Mouse (Mus musculus): ENCODE results near the gene Ffar3. TPM values are rescaled to one million over a fixed set of nuclear protein-coding genes. Genes with fewer than 3 reads are reported as not detected.

Ffar3 gene
- polyA plus RNA-seq, 1 experiment from 2014 or later, result not detected

- H3K27me3 ChIP-seq, result no peaks in the 10 kb centered on the region; the same call in 1 of the 2 replicates
- no peak for ATAC-seq
These were observed 17.1 kb upstream of the Ffar3 start for GRCm38 (mm10) chr7:30873083-30873482.

GRCm38 (mm10) chr7:30863386-30863785 lies 7.4 kb upstream of the Ffar3 start:
- no peak for ATAC-seq
- Histone ChIP-seq H3K4me2 (no peak overlapping the region), H3K4me1 (no peaks in the 10 kb centered on the region), H3K9ac (no peak overlapping the region), H3K9me3 (replicated peaks) (no peaks in the 10 kb centered on the region), H3K27ac (no peak overlapping the region), H3K4me3 (no peak overlapping the region), H3K36me3 (ENCODE audit: poor library complexity, severe bottlenecking) (no peaks in the 10 kb centered on the region), H3K27me3 (0 out of 2 replicates have a peak, but pooled peaks cover 1% of the 10 kb centered on the region)
- 78% methylated on average over 8 of the region's 8 CpGs for WGBS

More at GRCm38 (mm10) chr7:30873083-30873482, 17.1 kb upstream of the Ffar3 start:
- Histone ChIP-seq H3K4me3 (no peak overlapping the region), H3K4me1 (no peaks in the 10 kb centered on the region), H3K9ac (no peak overlapping the region), H3K36me3 (ENCODE audit: poor library complexity, severe bottlenecking) (no peaks in the 10 kb centered on the region), H3K9me3 (replicated peaks) (no peaks in the 10 kb centered on the region), H3K27ac (no peak overlapping the region), H3K4me2 (0 out of 2 replicates have a peak overlapping the region, but pooled peaks have one; percentile 27)
- WGBS, result 25% methylated on average over 15 of the region's 15 CpGs

GRCm38 (mm10) chr7:30861464-30861863 lies 5.5 kb upstream of the Ffar3 start, which contains the start of gene Ffar1:
Gene Ffar1, minus strand, starts transcription at chr7:30861564.
- no peak for ATAC-seq
- Histone ChIP-seq H3K27me3 (0 out of 2 replicates have a peak, but pooled peaks cover 5% of the 10 kb centered on the region), H3K4me3 (no peak within 1 kb of the TSS), H3K9ac (peak within 1 kb of the TSS; percentile 10; the same call in 1 of the 2 replicates), H3K27ac (no peak within 1 kb of the TSS), H3K9me3 (replicated peaks) (no peaks in the 10 kb centered on the region), H3K4me2 (no peak within 1 kb of the TSS), H3K4me1 (no peaks in the 10 kb centered on the region), H3K36me3 (ENCODE audit: poor library complexity, severe bottlenecking) (no peaks in the 10 kb centered on the region)
- WGBS, result 91% methylated on average over 12 of the region's 12 CpGs

- no peaks in the 10 kb centered on the region for H3K36me3 ChIP-seq (ENCODE audit: poor library complexity, severe bottlenecking)
- peak overlapping the region; percentile 27; the same call in 1 of the 2 replicates for H3K4me3 ChIP-seq
- peak overlapping the region; percentile 51 for H3K4me2 ChIP-seq
- peaks cover 13% of the 10 kb centered on the region; the same call in 1 of the 2 replicates for H3K27me3 ChIP-seq
- H3K9ac ChIP-seq, result no peak overlapping the region
- no peak overlapping the region for H3K27ac ChIP-seq
- peak; percentile 71 for ATAC-seq
- no peaks in the 10 kb centered on the region for H3K4me1 ChIP-seq
- H3K9me3 ChIP-seq (replicated peaks), result no peaks in the 10 kb centered on the region
- WGBS, result 7% methylated on average over 14 of the region's 16 CpGs
These were observed 3.8 kb upstream of the Ffar3 start for GRCm38 (mm10) chr7:30859635-30860402.

GRCm38 (mm10) chr7:30859290-30859634 lies 3.3 kb upstream of the Ffar3 start:
- Histone ChIP-seq H3K9me3 (replicated peaks) (no peaks in the 10 kb centered on the region), H3K27me3 (peaks cover 13% of the 10 kb centered on the region; the same call in 1 of the 2 replicates), H3K27ac (no peak overlapping the region), H3K9ac (no peak overlapping the region), H3K4me1 (no peaks in the 10 kb centered on the region), H3K4me2 (no peak overlapping the region), H3K36me3 (ENCODE audit: poor library complexity, severe bottlenecking) (no peaks in the 10 kb centered on the region), H3K4me3 (no peak overlapping the region)
- ATAC-seq, result peak; percentile 48; the same call in 1 of the 2 replicates

GRCm38 (mm10) chr7:30857746-30858145 lies 1.8 kb upstream of the Ffar3 start:
- H3K4me1 ChIP-seq, result no peaks in the 10 kb centered on the region
- H3K27ac ChIP-seq, result no peak overlapping the region
- no peak overlapping the region for H3K4me2 ChIP-seq
- no peaks in the 10 kb centered on the region for H3K36me3 ChIP-seq (ENCODE audit: poor library complexity, severe bottlenecking)
- H3K4me3 ChIP-seq, result no peak overlapping the region
- peak overlapping the region; percentile 34; the same call in 1 of the 2 replicates for H3K9ac ChIP-seq
- WGBS, result 74% methylated on average over 1 of the region's 1 CpGs
- H3K27me3 ChIP-seq, result peaks cover 13% of the 10 kb centered on the region; the same call in 1 of the 2 replicates
- no peaks in the 10 kb centered on the region for H3K9me3 ChIP-seq (replicated peaks)
- no peak for ATAC-seq

- H3K27ac ChIP-seq, result no peak overlapping the region
- H3K4me2 ChIP-seq, result no peak overlapping the region
- no peaks in the 10 kb centered on the region for H3K4me1 ChIP-seq
- H3K9me3 ChIP-seq (replicated peaks), result no peaks in the 10 kb centered on the region
- H3K9ac ChIP-seq, result no peak overlapping the region
- H3K4me3 ChIP-seq, result no peak overlapping the region
- H3K36me3 ChIP-seq (ENCODE audit: poor library complexity, severe bottlenecking), result no peaks in the 10 kb centered on the region
- ATAC-seq, result no peak
- WGBS, result 87% methylated on average over 1 of the region's 1 CpGs
- H3K27me3 ChIP-seq, result peaks cover 8% of the 10 kb centered on the region; the same call in 1 of the 2 replicates
These were observed 4.6 kb downstream of the Ffar3 start for GRCm38 (mm10) chr7:30851421-30851820.

- ATAC-seq, result no peak
- no peaks in the 10 kb centered on the region for H3K4me1 ChIP-seq
- H3K4me2 ChIP-seq, result no peak overlapping the region
- H3K36me3 ChIP-seq (ENCODE audit: poor library complexity, severe bottlenecking), result no peaks in the 10 kb centered on the region
- H3K27ac ChIP-seq, result no peak overlapping the region
- H3K4me3 ChIP-seq, result no peak overlapping the region
- no peaks in the 10 kb centered on the region for H3K9me3 ChIP-seq (replicated peaks)
- H3K9ac ChIP-seq, result no peak overlapping the region
- WGBS, result 85% methylated on average over 6 of the region's 6 CpGs
- H3K27me3 ChIP-seq, result no peaks in the 10 kb centered on the region
These were observed 8.0 kb downstream of the Ffar3 start for GRCm38 (mm10) chr7:30847934-30848333.

GRCm38 (mm10) chr7:30847386-30847785 lies 8.6 kb downstream of the Ffar3 start:
- no peaks in the 10 kb centered on the region for H3K27me3 ChIP-seq
- H3K4me2 ChIP-seq, result no peak overlapping the region
- ATAC-seq, result no peak
- no peaks in the 10 kb centered on the region for H3K4me1 ChIP-seq
- no peak overlapping the region for H3K4me3 ChIP-seq
- H3K9ac ChIP-seq, result no peak overlapping the region
- no peaks in the 10 kb centered on the region for H3K36me3 ChIP-seq (ENCODE audit: poor library complexity, severe bottlenecking)
- 82% methylated on average over 5 of the region's 5 CpGs for WGBS
- H3K27ac ChIP-seq, result no peak overlapping the region
- H3K9me3 ChIP-seq (replicated peaks), result no peaks in the 10 kb centered on the region

- Histone ChIP-seq H3K36me3 (ENCODE audit: poor library complexity, severe bottlenecking) (no peaks in the 10 kb centered on the region), H3K9me3 (replicated peaks) (no peaks in the 10 kb centered on the region), H3K27me3 (no peaks in the 10 kb centered on the region), H3K4me2 (no peak overlapping the region), H3K4me3 (no peak overlapping the region), H3K4me1 (no peaks in the 10 kb centered on the region), H3K27ac (no peak overlapping the region), H3K9ac (no peak overlapping the region)
- no peak for ATAC-seq
- WGBS, result 87% methylated on average over 2 of the region's 2 CpGs
These were observed 9.4 kb downstream of the Ffar3 start for GRCm38 (mm10) chr7:30846505-30847053.

GRCm38 (mm10) chr7:30844676-30845297 lies 11.2 kb downstream of the Ffar3 start:
- H3K4me1 ChIP-seq, result no peaks in the 10 kb centered on the region
- no peak overlapping the region for H3K9ac ChIP-seq
- WGBS, result 37% methylated on average over 7 of the region's 7 CpGs
- no peak overlapping the region for H3K4me3 ChIP-seq
- H3K9me3 ChIP-seq (replicated peaks), result no peaks in the 10 kb centered on the region
- ATAC-seq, result no peak
- H3K4me2 ChIP-seq, result no peak overlapping the region
- H3K27me3 ChIP-seq, result no peaks in the 10 kb centered on the region
- no peaks in the 10 kb centered on the region for H3K36me3 ChIP-seq (ENCODE audit: poor library complexity, severe bottlenecking)
- H3K27ac ChIP-seq, result peak overlapping the region; percentile 6

GRCm38 (mm10) chr7:30842092-30842491 lies 13.9 kb downstream of the Ffar3 start:
- no peak overlapping the region for H3K4me2 ChIP-seq
- H3K4me1 ChIP-seq, result no peaks in the 10 kb centered on the region
- H3K4me3 ChIP-seq, result no peak overlapping the region
- H3K36me3 ChIP-seq (ENCODE audit: poor library complexity, severe bottlenecking), result no peaks in the 10 kb centered on the region
- no peak for ATAC-seq
- no peaks in the 10 kb centered on the region for H3K27me3 ChIP-seq
- no peaks in the 10 kb centered on the region for H3K9me3 ChIP-seq (replicated peaks)
- no peak overlapping the region for H3K27ac ChIP-seq
- H3K9ac ChIP-seq, result no peak overlapping the region
- 89% methylated on average over 5 of the region's 5 CpGs for WGBS
